Mouse (Mus musculus): ENCODE results near the gene Svop. TPM values are rescaled to one million over a fixed set of nuclear protein-coding genes. Genes with fewer than 3 reads are reported as not detected.

Svop gene
- polyA plus RNA-seq, 1 experiment, result 0.35 TPM

- no peak for TF ChIP-seq CTCF (IDR thresholded peaks at IDR 0.05; ENCODE audit: borderline replicate concordance, insufficient read depth, low read length)
- no peak for TF ChIP-seq POLR2A (IDR thresholded peaks at IDR 0.05; ENCODE audit: low read depth, low read length)
- H3K27ac ChIP-seq (ENCODE audit: insufficient read depth, low read length), result no peak overlapping the region
- H3K4me1 ChIP-seq (ENCODE audit: control insufficient read depth, insufficient read depth, low read length), result no peaks in the 10 kb centered on the region
- H3K4me3 ChIP-seq (ENCODE audit: insufficient read depth, low read length), result no peak overlapping the region
Observed at GRCm38 (mm10) chr5:114040508-114040907, 50.9 kb downstream of the Svop start.

DNA sequence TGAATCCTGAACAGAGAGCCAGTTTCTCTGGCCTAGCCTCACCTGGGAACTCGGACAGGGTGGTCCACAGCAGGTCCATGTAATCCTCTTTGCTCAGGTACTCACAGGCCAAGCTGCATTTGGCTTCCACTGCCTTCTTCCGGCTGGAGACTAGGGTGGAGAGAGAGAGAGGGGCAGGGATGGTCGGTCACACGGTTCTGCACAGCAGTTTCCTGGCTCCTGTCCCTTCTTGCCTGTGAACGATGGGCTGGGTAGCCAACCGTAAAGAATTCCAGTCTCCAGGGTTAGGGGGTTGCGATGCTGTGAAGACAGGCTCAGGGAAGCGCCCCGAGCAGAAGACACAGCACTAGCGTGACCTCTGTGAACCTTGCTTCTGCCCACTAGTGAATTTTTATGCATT is 56.3 kb downstream of the Svop start:
- Histone ChIP-seq H3K27ac (ENCODE audit: insufficient read depth, low read length) (no peak overlapping the region), H3K4me3 (ENCODE audit: insufficient read depth, low read length) (no peak overlapping the region)
- TF ChIP-seq CTCF (IDR thresholded peaks at IDR 0.05; ENCODE audit: borderline replicate concordance, insufficient read depth, low read length) (no peak), POLR2A (IDR thresholded peaks at IDR 0.05; ENCODE audit: low read depth, low read length) (no peak)

GRCm38 (mm10) chr5:114034393-114034792 is 57.0 kb downstream of the Svop start:
- Histone ChIP-seq H3K4me3 (ENCODE audit: insufficient read depth, low read length) (no peak overlapping the region), H3K27ac (ENCODE audit: insufficient read depth, low read length) (no peak overlapping the region), H3K4me1 (ENCODE audit: control insufficient read depth, insufficient read depth, low read length) (no peaks in the 10 kb centered on the region)
- no peak for TF ChIP-seq POLR2A (IDR thresholded peaks at IDR 0.05; ENCODE audit: low read depth, low read length)
- no peak for TF ChIP-seq CTCF (IDR thresholded peaks at IDR 0.05; ENCODE audit: borderline replicate concordance, insufficient read depth, low read length)

More for the DNA sequence above, 56.3 kb downstream of the Svop start:
- no peaks in the 10 kb centered on the region for H3K4me1 ChIP-seq (ENCODE audit: control insufficient read depth, insufficient read depth, low read length)

DNA sequence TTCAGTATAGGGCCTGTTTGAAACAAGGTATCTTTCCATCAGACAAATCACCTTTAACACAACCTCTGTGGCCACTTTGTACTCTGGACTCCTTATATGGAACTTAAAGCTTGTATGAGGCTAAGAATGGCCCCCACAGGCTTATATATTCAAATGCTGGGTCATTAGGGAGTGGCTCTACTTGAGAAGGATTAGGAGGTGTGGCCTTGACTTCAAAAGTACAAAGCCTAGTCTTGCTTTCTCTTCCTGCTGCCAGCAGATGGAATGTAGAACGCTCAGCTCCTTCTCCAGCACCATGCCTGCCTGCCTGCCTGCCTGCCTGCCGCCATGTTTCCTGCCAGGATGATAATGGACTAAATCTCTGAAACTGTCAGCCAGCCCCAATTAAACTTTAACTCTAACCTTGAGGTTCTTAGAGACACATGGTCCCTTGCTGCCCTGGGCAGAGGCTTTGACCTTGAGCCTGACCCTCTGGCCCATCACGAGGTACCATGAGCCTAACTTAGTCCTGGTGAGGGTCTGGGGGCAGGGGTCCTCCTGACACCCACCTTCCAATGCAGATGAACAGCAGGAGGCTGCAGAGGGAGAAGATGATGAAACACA is 59.1 kb downstream of the Svop start:
- TF ChIP-seq POLR2A (IDR thresholded peaks at IDR 0.05; ENCODE audit: low read depth, low read length), result no peak
- TF ChIP-seq CTCF (IDR thresholded peaks at IDR 0.05; ENCODE audit: borderline replicate concordance, insufficient read depth, low read length), result no peak
- H3K27ac ChIP-seq (ENCODE audit: insufficient read depth, low read length), result no peak overlapping the region
- H3K4me1 ChIP-seq (ENCODE audit: control insufficient read depth, insufficient read depth, low read length), result no peaks in the 10 kb centered on the region
- H3K4me3 ChIP-seq (ENCODE audit: insufficient read depth, low read length), result no peak overlapping the region

DNA sequence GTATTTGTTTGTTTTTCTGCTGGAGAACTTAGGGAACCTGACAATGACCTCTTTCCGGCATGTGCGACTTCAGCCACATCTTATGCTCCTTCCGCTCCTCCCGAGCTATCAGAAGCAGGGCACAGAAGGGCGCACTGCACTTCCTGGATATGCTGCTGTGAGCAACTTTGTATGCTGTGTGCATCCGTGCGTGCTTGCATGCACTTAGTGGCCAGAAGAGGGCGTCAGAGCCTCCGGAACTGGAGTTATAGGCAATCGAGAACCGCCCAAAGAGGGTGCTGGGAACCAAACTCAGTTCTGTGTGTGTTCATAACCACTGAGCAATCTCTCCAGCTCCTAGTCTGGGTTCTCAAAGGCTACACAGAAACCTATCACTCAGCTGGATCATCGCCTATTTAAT is 60.7 kb downstream of the Svop start:
- no peak for TF ChIP-seq POLR2A (IDR thresholded peaks at IDR 0.05; ENCODE audit: low read depth, low read length)
- TF ChIP-seq CTCF (IDR thresholded peaks at IDR 0.05; ENCODE audit: borderline replicate concordance, insufficient read depth, low read length), result no peak
- no peaks in the 10 kb centered on the region for H3K4me1 ChIP-seq (ENCODE audit: control insufficient read depth, insufficient read depth, low read length)
- H3K27ac ChIP-seq (ENCODE audit: insufficient read depth, low read length), result no peak overlapping the region
- H3K4me3 ChIP-seq (ENCODE audit: insufficient read depth, low read length), result no peak overlapping the region

- Histone ChIP-seq H3K4me3 (ENCODE audit: insufficient read depth, low read length) (no peak overlapping the region), H3K4me1 (ENCODE audit: control insufficient read depth, insufficient read depth, low read length) (no peaks in the 10 kb centered on the region), H3K27ac (ENCODE audit: insufficient read depth, low read length) (no peak overlapping the region)
- no peak for TF ChIP-seq CTCF (IDR thresholded peaks at IDR 0.05; ENCODE audit: borderline replicate concordance, insufficient read depth, low read length)
- TF ChIP-seq POLR2A (IDR thresholded peaks at IDR 0.05; ENCODE audit: low read depth, low read length), result no peak
Observed at GRCm38 (mm10) chr5:114028111-114028510, 63.3 kb downstream of the Svop start.

DNA sequence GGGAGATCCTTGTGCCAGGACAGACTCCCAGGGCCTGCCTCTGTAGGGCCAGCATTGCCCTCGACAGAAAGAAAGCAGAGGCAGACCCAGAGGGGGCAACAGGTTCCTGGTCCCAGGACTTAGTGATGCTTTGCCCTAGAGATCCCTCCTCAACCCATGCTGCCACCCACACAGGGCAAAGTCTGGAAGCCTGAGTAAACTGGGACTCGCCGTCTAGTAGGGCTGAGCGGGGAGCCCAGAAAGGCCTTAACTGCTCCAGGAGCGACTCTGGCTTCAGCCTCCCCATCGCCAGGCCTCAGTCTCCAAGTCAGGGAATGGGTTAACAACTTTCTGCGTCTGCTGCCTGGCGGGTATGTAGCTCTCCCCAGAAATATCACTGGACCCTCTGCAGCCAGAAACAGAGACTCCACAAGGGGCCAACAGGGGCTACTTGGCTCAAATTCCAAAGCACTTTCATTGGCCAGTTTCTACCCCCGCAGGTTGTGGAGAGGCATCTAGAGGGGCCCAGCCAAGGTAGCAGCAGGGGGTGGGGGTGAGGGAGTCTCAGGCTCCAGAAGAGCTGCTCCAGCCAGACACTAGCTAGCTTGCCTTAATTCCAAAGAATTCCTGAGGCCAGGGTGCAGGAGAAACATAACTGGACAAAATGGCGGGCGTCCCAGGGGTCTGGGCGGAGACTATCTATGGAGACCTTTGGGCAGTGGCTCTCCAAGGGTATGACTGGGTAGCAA is 64.0 kb downstream of the Svop start:
- Histone ChIP-seq H3K27ac (ENCODE audit: insufficient read depth, low read length) (no peak overlapping the region), H3K4me1 (ENCODE audit: control insufficient read depth, insufficient read depth, low read length) (no peaks in the 10 kb centered on the region), H3K4me3 (ENCODE audit: insufficient read depth, low read length) (no peak overlapping the region)
- no peak for TF ChIP-seq POLR2A (IDR thresholded peaks at IDR 0.05; ENCODE audit: low read depth, low read length)

- H3K27ac ChIP-seq (ENCODE audit: insufficient read depth, low read length), result no peak overlapping the region
- no peak overlapping the region for H3K4me3 ChIP-seq (ENCODE audit: insufficient read depth, low read length)
- H3K4me1 ChIP-seq (ENCODE audit: control insufficient read depth, insufficient read depth, low read length), result no peaks in the 10 kb centered on the region
- no peak for TF ChIP-seq POLR2A (IDR thresholded peaks at IDR 0.05; ENCODE audit: low read depth, low read length)
- no peak for TF ChIP-seq CTCF (IDR thresholded peaks at IDR 0.05; ENCODE audit: borderline replicate concordance, insufficient read depth, low read length)
Observed at GRCm38 (mm10) chr5:114024885-114025284, 66.5 kb downstream of the Svop start.

DNA sequence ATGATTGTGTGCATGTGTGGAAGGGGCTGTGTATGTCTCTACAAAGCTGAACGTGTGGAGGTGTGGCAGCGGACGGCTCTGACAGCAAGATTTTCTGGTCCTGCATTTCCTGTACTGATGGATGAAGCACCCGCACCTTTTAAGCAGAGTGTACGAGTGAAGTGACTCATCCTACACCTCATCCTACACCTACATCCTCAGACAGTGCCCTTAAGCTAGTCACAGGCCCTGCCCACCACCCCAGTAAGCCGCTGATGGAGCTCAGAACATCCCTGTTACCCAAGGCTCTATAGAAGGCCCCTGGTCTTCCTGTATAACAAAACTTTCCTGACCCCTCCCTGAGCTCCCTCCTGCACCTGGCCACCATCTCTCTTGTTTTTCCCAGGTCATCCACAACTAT is 67.0 kb downstream of the Svop start:
- no peak for TF ChIP-seq CTCF (IDR thresholded peaks at IDR 0.05; ENCODE audit: borderline replicate concordance, insufficient read depth, low read length)
- no peak for TF ChIP-seq POLR2A (IDR thresholded peaks at IDR 0.05; ENCODE audit: low read depth, low read length)
- Histone ChIP-seq H3K4me3 (ENCODE audit: insufficient read depth, low read length) (no peak overlapping the region), H3K27ac (ENCODE audit: insufficient read depth, low read length) (no peak overlapping the region), H3K4me1 (ENCODE audit: control insufficient read depth, insufficient read depth, low read length) (no peaks in the 10 kb centered on the region)

DNA sequence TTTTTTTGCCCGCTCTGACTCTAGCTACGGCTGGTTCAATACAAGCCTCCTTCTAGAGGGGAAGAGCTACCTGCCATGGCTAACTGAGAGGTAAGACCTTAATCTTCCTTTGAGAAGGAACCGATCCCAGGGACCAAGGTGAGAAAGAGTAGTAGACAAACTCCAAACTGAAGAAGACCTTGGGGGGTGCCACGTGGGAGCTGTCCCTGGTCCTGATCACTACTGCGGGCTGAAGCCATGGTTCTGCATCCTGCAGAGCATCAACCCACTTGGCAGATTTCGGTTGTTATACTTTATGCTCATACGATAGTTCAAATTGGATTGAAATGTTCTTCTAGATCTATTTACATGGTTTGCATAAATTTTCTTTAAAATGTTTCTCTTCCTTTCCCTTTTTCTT is 76.2 kb downstream of the Svop start:
- Histone ChIP-seq H3K4me1 (ENCODE audit: control insufficient read depth, insufficient read depth, low read length) (no peaks in the 10 kb centered on the region), H3K4me3 (ENCODE audit: insufficient read depth, low read length) (no peak overlapping the region), H3K27ac (ENCODE audit: insufficient read depth, low read length) (no peak overlapping the region)
- TF ChIP-seq CTCF (IDR thresholded peaks at IDR 0.05; ENCODE audit: borderline replicate concordance, insufficient read depth, low read length) (no peak), POLR2A (IDR thresholded peaks at IDR 0.05; ENCODE audit: low read depth, low read length) (no peak)

All from embryonic fibroblast, embryonic 13.5 days (primary cell).